Mouse (Mus musculus): ENCODE measurements around the gene Eif3d. TPM values are rescaled to one million over a fixed set of nuclear protein-coding genes. Genes with fewer than 3 reads are reported as not detected.
A peak's percentile ranks its signal among the peaks of the same experiment; 100 is the strongest.
"Not testable (repeated sequence)": the region's sequence is repeated elsewhere in the genome, so short reads cannot be mapped to it uniquely, and the experiment has no call there.

The Eif3d gene
- polyA plus RNA-seq (2015; fragmentation: Nextera tagmentation; extraction: Ambion mirVana), result 119 and 125 TPM in 2 replicates

DNA sequence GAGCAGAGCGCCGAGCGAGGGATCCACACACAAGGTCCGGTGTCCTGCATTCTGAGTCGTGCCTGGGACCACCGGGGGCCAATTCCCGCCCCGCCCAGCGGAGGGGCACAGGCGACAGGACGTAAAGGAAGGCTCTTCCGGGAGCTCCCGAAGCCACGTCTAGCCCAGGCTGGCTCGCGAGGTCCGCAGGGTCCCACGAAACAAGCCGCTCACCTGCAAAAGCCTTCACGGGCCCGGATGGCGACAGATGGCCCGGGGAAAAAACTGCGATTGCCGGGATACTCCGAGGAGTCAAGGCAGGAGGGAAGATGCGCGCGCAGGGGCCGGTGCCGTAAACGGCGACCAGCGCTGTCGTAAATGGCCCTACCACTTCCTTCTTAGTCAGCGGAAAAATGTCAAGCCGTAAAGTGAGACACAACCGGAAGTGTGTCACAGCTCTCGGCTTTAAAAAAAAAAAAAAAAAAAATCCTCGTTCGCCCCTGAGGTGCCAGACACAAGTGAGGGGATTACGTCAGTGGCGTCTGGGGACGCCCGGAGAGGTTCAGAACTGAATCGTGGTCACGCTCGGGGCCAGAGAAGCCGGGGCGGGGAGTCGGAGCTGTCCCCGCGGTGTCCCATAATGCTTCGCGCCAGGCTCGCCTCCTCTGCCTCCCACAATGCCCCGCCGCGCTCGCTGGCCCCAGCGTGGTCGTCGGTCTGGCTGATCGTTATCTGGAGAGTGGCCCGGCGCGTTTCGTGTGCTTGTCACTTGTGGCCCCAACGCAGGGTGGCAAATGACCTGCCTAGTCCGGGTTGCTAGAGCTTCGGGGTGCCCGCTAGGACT, at the start of gene Eif3d:
Gene Eif3d, minus strand, starts transcription at position 344 of the 823 bp plus-strand sequence.
- Histone ChIP-seq H3K4me2 (ENCODE audit: low read depth, low read length) (peak within 1 kb of the TSS; percentile 78), H3K36me3 (ENCODE audit: control insufficient read depth, insufficient read depth) (peaks cover 30% of the 10 kb centered on the region), H3K9me3 (replicated peaks; ENCODE audit: control insufficient read depth, low read length) (no peaks in the 10 kb centered on the region), H3K4me3 (ENCODE audit: low read depth, low read length) (peak within 1 kb of the TSS; percentile 87), H3K4me1 (ENCODE audit: control insufficient read depth, low read depth, low read length) (peaks cover 63% of the 10 kb centered on the region), H3K27ac (ENCODE audit: low read length) (peak within 1 kb of the TSS; percentile 97), H3K27me3 (ENCODE audit: control insufficient read depth, insufficient read depth, low read depth, low read length) (no peaks in the 10 kb centered on the region), H3K9ac (ENCODE audit: low read depth, low read length) (peak within 1 kb of the TSS; percentile 87)
- 0% methylated on average over 72 of the region's 72 CpGs for WGBS (ENCODE audit: insufficient replicate concordance)
- peak; percentile 77 for ATAC-seq (ENCODE audit: low read depth)

GRCm38 (mm10) chr15:78014046-78014445, 43.4 kb upstream of the Eif3d start:
- no peak overlapping the region for H3K27ac ChIP-seq (ENCODE audit: low read length)
- no peaks in the 10 kb centered on the region for H3K36me3 ChIP-seq (ENCODE audit: control insufficient read depth, insufficient read depth)
- 71% methylated on average over 1 of the region's 1 CpGs for WGBS (ENCODE audit: insufficient replicate concordance)
- ATAC-seq (ENCODE audit: low read depth), result no peak
- no peaks in the 10 kb centered on the region for H3K9me3 ChIP-seq (replicated peaks; ENCODE audit: control insufficient read depth, low read length)
- H3K4me3 ChIP-seq (ENCODE audit: low read depth, low read length), result no peak overlapping the region
- no peaks in the 10 kb centered on the region for H3K27me3 ChIP-seq (ENCODE audit: control insufficient read depth, insufficient read depth, low read depth, low read length)
- H3K4me1 ChIP-seq (ENCODE audit: control insufficient read depth, low read depth, low read length), result no peaks in the 10 kb centered on the region
- no peak overlapping the region for H3K9ac ChIP-seq (ENCODE audit: low read depth, low read length)
- no peak overlapping the region for H3K4me2 ChIP-seq (ENCODE audit: low read depth, low read length)

GRCm38 (mm10) chr15:78008206-78008605, 37.6 kb upstream of the Eif3d start:
- H3K4me2 ChIP-seq (ENCODE audit: low read depth, low read length); H3K36me3 ChIP-seq (ENCODE audit: control insufficient read depth, insufficient read depth); H3K4me3 ChIP-seq (ENCODE audit: low read depth, low read length); H3K9me3 ChIP-seq (replicated peaks; ENCODE audit: control insufficient read depth, low read length); H3K27ac ChIP-seq (ENCODE audit: low read length); H3K4me1 ChIP-seq (ENCODE audit: control insufficient read depth, low read depth, low read length); ATAC-seq (ENCODE audit: low read depth); H3K27me3 ChIP-seq (ENCODE audit: control insufficient read depth, insufficient read depth, low read depth, low read length); H3K9ac ChIP-seq (ENCODE audit: low read depth, low read length): not testable (repeated sequence)
- WGBS (ENCODE audit: insufficient replicate concordance), result 71% methylated on average over 8 of the region's 8 CpGs

GRCm38 (mm10) chr15:78003929-78004328, 33.3 kb upstream of the Eif3d start:
- no peak overlapping the region for H3K9ac ChIP-seq (ENCODE audit: low read depth, low read length)
- H3K36me3 ChIP-seq (ENCODE audit: control insufficient read depth, insufficient read depth), result no peaks in the 10 kb centered on the region
- H3K27me3 ChIP-seq (ENCODE audit: control insufficient read depth, insufficient read depth, low read depth, low read length), result no peaks in the 10 kb centered on the region
- 34% methylated on average over 9 of the region's 9 CpGs for WGBS (ENCODE audit: insufficient replicate concordance)
- no peak overlapping the region for H3K4me2 ChIP-seq (ENCODE audit: low read depth, low read length)
- H3K4me3 ChIP-seq (ENCODE audit: low read depth, low read length), result no peak overlapping the region
- peak; percentile 82 for ATAC-seq (ENCODE audit: low read depth)
- no peaks in the 10 kb centered on the region for H3K9me3 ChIP-seq (replicated peaks; ENCODE audit: control insufficient read depth, low read length)
- no peaks in the 10 kb centered on the region; the same call in 1 of the 2 replicates for H3K4me1 ChIP-seq (ENCODE audit: control insufficient read depth, low read depth, low read length)
- no peak overlapping the region for H3K27ac ChIP-seq (ENCODE audit: low read length)

DNA sequence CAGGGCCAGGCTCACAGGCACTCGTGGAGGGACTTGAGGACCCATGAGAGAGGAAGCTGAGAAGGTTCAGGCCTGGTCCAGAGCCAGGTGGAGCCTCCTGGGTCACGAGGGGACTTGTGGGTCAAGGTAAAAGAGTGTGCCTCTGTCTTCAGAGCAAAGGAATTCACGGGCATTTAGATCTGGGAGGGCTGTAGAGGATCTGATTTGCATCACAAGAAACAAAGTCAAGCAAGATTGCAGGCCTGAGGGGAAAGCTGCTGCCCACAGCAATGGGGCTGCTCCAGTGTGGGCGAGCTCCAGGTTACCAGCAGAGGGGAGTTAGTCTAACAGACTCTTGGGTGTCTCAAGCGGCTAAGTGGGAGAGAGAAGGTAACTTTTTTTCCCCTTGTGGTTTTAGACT, 30.8 kb upstream of the Eif3d start:
- WGBS (ENCODE audit: insufficient replicate concordance), result 26% methylated on average over 5 of the region's 5 CpGs
- no peaks in the 10 kb centered on the region for H3K9me3 ChIP-seq (replicated peaks; ENCODE audit: control insufficient read depth, low read length)
- H3K36me3 ChIP-seq (ENCODE audit: control insufficient read depth, insufficient read depth), result no peaks in the 10 kb centered on the region
- H3K27me3 ChIP-seq (ENCODE audit: control insufficient read depth, insufficient read depth, low read depth, low read length), result no peaks in the 10 kb centered on the region
- no peak overlapping the region for H3K27ac ChIP-seq (ENCODE audit: low read length)
- H3K9ac ChIP-seq (ENCODE audit: low read depth, low read length), result no peak overlapping the region
- no peak overlapping the region for H3K4me3 ChIP-seq (ENCODE audit: low read depth, low read length)
- no peaks in the 10 kb centered on the region; the same call in 1 of the 2 replicates for H3K4me1 ChIP-seq (ENCODE audit: control insufficient read depth, low read depth, low read length)
- H3K4me2 ChIP-seq (ENCODE audit: low read depth, low read length), result no peak overlapping the region
- ATAC-seq (ENCODE audit: low read depth), result no peak

DNA sequence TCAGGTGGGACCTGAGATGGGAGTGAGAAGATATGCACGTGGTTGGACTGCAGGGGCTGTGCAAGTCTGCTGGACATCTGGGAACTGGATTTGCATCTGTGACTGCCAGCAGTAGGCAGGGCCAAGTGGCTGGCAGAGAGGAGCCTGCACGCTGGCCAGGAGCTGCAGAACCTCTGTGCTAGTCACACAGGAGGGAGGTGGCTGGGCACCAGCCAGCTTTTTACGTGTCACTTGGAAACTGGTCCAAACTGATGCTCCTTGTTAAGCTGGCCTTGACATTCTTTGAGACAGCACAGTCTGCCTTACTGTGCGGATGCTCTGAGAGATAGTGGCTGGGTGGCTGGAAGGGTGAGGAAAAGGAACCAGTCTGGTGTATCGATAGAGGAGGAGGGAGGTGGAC, 17.9 kb upstream of the Eif3d start:
- no peaks in the 10 kb centered on the region for H3K27me3 ChIP-seq (ENCODE audit: control insufficient read depth, insufficient read depth, low read depth, low read length)
- no peak overlapping the region for H3K4me3 ChIP-seq (ENCODE audit: low read depth, low read length)
- no peaks in the 10 kb centered on the region for H3K9me3 ChIP-seq (replicated peaks; ENCODE audit: control insufficient read depth, low read length)
- no peak for ATAC-seq (ENCODE audit: low read depth)
- no peak overlapping the region for H3K27ac ChIP-seq (ENCODE audit: low read length)
- H3K4me1 ChIP-seq (ENCODE audit: control insufficient read depth, low read depth, low read length), result no peaks in the 10 kb centered on the region
- H3K4me2 ChIP-seq (ENCODE audit: low read depth, low read length), result no peak overlapping the region
- 42% methylated on average over 5 of the region's 5 CpGs for WGBS (ENCODE audit: insufficient replicate concordance)
- H3K36me3 ChIP-seq (ENCODE audit: control insufficient read depth, insufficient read depth), result no peaks in the 10 kb centered on the region
- H3K9ac ChIP-seq (ENCODE audit: low read depth, low read length), result no peak overlapping the region

DNA sequence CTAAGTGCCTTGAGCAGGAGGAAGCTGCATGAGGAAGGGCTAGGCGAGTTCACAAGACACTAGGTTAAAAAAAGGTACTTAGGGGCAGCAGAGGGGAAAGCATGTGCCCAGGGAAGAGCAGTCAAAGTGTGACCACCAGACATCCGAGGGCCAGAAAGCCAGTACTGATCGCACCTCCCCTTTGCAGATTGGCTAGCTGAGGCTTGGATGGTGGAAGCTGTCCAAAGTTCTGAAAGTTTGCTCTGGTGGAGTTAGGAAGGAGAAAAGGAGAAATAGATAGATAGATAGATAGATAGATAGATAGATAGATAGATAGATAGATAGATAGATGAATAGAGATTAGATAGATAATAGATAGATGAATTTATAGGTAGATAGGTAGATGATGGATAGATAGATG, 12.8 kb upstream of the Eif3d start:
- no peaks in the 10 kb centered on the region for H3K4me1 ChIP-seq (ENCODE audit: control insufficient read depth, low read depth, low read length)
- 15% methylated on average over 3 of the region's 3 CpGs for WGBS (ENCODE audit: insufficient replicate concordance)
- H3K9me3 ChIP-seq (replicated peaks; ENCODE audit: control insufficient read depth, low read length), result no peaks in the 10 kb centered on the region
- no peak overlapping the region for H3K9ac ChIP-seq (ENCODE audit: low read depth, low read length)
- no peaks in the 10 kb centered on the region for H3K27me3 ChIP-seq (ENCODE audit: control insufficient read depth, insufficient read depth, low read depth, low read length)
- H3K4me2 ChIP-seq (ENCODE audit: low read depth, low read length), result no peak overlapping the region
- no peaks in the 10 kb centered on the region for H3K36me3 ChIP-seq (ENCODE audit: control insufficient read depth, insufficient read depth)
- no peak overlapping the region for H3K4me3 ChIP-seq (ENCODE audit: low read depth, low read length)
- H3K27ac ChIP-seq (ENCODE audit: low read length), result no peak overlapping the region
- no peak for ATAC-seq (ENCODE audit: low read depth)

DNA sequence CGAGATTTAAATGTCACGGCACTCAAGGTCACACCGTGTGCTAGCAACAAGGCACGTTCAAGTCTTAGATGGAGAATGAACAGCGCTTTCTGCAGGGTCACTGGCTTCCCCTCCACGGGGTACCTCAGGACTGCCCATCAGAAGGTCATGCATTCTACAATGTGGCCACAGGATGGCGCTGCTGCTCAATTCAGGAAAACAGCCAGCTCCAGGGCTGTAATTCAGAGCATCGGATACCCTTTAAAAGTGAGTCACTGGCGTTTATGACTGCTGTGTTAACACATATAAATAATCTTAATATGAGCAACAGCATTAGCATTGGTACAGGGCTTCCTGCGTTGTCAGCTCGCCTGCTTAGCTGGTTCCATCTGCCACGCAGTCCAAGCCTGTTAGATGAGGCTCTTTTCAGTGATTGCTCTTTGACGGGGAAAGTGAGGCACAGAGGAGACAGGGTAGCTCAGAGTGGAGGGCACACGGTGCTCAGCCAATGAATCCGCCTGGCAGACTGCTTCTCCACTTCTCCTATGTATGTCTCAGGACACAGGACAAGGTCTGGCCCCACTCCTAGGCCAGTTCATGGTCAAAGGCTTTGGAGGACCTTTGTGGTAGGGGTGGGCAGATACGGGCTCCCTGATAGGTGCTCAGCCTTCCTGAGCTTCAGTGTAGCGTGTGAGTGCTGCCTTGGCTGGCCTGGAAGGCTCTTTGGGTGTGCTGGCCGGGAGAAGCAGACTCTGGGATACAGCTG, 11.8 kb upstream of the Eif3d start:
- H3K4me3 ChIP-seq (ENCODE audit: low read depth, low read length), result no peak overlapping the region
- no peaks in the 10 kb centered on the region for H3K9me3 ChIP-seq (replicated peaks; ENCODE audit: control insufficient read depth, low read length)
- no peak for ATAC-seq (ENCODE audit: low read depth)
- no peak overlapping the region for H3K4me2 ChIP-seq (ENCODE audit: low read depth, low read length)
- H3K9ac ChIP-seq (ENCODE audit: low read depth, low read length), result no peak overlapping the region
- H3K4me1 ChIP-seq (ENCODE audit: control insufficient read depth, low read depth, low read length), result peaks cover 9% of the 10 kb centered on the region
- WGBS (ENCODE audit: insufficient replicate concordance), result 23% methylated on average over 18 of the region's 18 CpGs
- no peaks in the 10 kb centered on the region for H3K27me3 ChIP-seq (ENCODE audit: control insufficient read depth, insufficient read depth, low read depth, low read length)
- no peak overlapping the region for H3K27ac ChIP-seq (ENCODE audit: low read length)
- H3K36me3 ChIP-seq (ENCODE audit: control insufficient read depth, insufficient read depth), result no peaks in the 10 kb centered on the region

GRCm38 (mm10) chr15:77981181-77981680, 10.6 kb upstream of the Eif3d start:
- H3K9me3 ChIP-seq (replicated peaks; ENCODE audit: control insufficient read depth, low read length), result no peaks in the 10 kb centered on the region
- H3K4me1 ChIP-seq (ENCODE audit: control insufficient read depth, low read depth, low read length), result peaks cover 14% of the 10 kb centered on the region
- H3K4me2 ChIP-seq (ENCODE audit: low read depth, low read length), result no peak overlapping the region
- H3K27ac ChIP-seq (ENCODE audit: low read length), result no peak overlapping the region
- H3K36me3 ChIP-seq (ENCODE audit: control insufficient read depth, insufficient read depth), result no peaks in the 10 kb centered on the region
- H3K4me3 ChIP-seq (ENCODE audit: low read depth, low read length), result no peak overlapping the region
- no peak overlapping the region for H3K9ac ChIP-seq (ENCODE audit: low read depth, low read length)
- ATAC-seq (ENCODE audit: low read depth), result no peak
- 50% methylated on average over 5 of the region's 5 CpGs for WGBS (ENCODE audit: insufficient replicate concordance)
- H3K27me3 ChIP-seq (ENCODE audit: control insufficient read depth, insufficient read depth, low read depth, low read length), result no peaks in the 10 kb centered on the region
